Mouse (Mus musculus) lung, postnatal 10 days (tissue): Measurements from ENCODE around the gene Plcb2.

Experiments used
- DNase-seq: peaks from one replicate; pipeline ENCODE4 v3.0.0; 2021

The Plcb2 gene

GRCm38 (mm10) chr2:118709655-118710221 lies 18.5 kb downstream of the Plcb2 start:
- no peak for DNase-seq

- peak; percentile 36 for DNase-seq
Measured at GRCm38 (mm10) chr2:118708472-118708871, 19.8 kb downstream of the Plcb2 start.

GRCm38 (mm10) chr2:118706436-118706835 lies 21.8 kb downstream of the Plcb2 start:
- no peak for DNase-seq

- DNase-seq = no peak
Measured at GRCm38 (mm10) chr2:118703913-118704730, 24.1 kb downstream of the Plcb2 start, which contains the start of gene Ankrd63. TSS of gene Ankrd63 (minus strand) at chr2:118703963.

- DNase-seq = peak; percentile 69
Measured at GRCm38 (mm10) chr2:118702883-118703761, 25.1 kb downstream of the Plcb2 start.

GRCm38 (mm10) chr2:118701971-118702882 lies 26.0 kb downstream of the Plcb2 start:
- no peak for DNase-seq

DNA sequence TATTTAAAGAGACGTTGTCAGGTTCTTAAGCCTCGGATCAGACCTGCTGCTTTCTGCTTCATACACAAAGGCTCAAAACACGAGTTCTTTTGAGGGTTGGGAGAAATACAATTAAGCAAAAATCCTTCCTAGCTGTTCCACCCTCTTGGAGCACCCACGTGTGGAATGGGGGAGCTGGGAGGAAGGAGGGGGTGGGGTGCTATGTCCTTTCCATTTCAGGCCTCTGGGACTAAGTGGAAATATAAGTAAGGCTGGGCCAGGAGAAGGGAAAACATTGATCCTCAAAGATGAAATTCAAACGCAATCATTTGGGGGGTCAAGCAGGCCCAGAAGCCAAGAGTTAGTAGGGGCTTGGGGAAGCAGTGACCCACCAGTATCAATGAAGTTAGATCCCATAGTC lies 27.1 kb downstream of the Plcb2 start:
- DNase-seq = no peak

DNA sequence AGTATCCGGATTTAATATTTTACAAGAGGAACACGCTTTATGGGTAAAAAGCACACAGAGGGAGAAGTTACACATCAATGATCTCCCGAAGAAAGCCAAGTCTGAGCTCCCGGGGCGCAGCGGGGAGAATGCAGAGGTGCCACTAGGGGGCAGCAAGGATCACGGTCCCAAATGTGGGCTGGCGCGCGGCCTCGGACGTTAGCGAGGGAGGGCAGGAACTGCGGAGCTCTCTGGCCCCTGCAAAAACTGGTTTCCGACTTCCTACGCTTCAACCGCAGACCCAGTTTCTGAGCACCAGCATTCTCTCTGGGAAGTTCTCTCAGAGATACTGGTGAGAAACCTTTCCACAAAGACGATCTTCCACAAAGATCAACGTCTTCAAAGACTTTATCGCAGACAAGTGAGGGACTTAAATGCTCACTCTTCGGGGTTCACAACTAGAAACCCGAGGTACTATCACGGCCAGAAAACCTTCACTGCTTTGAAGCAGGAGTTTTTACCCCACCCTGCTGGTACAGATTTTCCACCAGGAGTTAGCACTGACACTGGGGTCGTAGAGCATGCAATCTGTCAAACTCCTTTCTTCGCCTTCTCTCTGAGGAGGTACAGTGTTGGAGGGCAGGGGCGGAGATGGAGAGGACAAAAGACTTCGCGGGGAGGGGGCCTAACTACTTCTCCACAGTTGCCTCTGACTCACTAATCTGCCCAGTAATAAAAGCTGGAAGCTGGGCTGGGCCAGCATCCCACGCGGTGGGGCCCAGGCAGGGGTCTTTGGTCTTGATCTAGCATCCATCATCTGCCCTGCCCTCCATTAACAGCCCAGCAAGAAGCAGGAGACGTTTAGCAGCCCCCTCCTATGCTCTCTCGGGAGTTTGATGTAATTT lies 27.8 kb downstream of the Plcb2 start:
- peak; percentile 92 for DNase-seq

- DNase-seq = no peak
Measured at GRCm38 (mm10) chr2:118697955-118698354, 30.3 kb downstream of the Plcb2 start.

- no peak for DNase-seq
Measured at GRCm38 (mm10) chr2:118697311-118697877, 30.8 kb downstream of the Plcb2 start.

- no peak for DNase-seq
Measured at GRCm38 (mm10) chr2:118696451-118697308, 31.6 kb downstream of the Plcb2 start.

GRCm38 (mm10) chr2:118695677-118696232 lies 32.5 kb downstream of the Plcb2 start:
- DNase-seq = peak; percentile 74

DNA sequence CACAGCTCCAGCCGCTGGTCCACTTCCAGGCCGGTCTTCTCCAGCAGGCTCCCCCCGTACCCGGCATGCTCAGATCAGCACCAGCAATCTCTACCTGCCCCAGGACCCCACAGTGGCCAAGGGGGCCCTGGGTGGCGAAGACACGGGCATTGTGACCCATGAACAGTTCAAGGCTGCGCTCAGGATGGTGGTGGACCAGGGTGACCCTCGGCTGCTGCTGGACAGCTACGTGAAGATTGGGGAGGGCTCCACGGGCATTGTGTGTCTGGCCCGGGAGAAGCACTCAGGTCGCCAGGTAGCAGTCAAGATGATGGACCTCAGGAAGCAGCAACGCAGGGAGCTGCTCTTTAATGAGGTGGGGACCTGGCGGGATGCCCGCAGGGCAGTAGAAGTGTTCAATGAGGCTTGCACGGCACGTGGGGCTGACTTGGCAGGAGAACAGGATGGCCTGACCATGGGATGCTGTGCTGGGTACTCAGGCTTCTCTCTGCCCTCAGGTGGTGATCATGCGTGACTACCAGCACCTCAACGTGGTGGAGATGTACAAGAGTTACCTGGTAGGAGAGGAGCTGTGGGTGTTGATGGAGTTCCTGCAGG lies 34.8 kb downstream of the Plcb2 start:
- no peak for DNase-seq

- no peak for DNase-seq
Measured at GRCm38 (mm10) chr2:118689875-118690274, 38.4 kb downstream of the Plcb2 start.

GRCm38 (mm10) chr2:118687791-118688190 lies 40.4 kb downstream of the Plcb2 start:
- no peak for DNase-seq

DNA sequence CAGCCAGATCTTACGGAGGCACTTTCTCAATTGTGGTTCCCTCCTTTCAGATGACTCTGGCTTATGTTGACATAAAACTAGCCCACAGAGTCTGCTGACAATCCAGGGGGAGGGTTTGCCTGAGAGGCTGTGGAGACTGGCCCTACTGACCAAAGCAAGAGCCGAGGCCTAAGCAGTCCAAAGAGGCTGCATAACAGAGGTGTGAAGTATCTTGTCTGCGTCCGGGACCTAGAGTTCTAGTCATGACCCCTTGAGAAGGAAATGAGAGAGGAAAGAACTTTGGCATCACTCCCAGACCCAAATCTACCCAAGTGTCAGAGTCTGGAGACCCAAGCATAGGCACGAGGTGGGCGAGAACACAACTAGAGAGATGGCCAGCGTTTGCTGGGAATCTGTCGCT lies 41.5 kb downstream of the Plcb2 start:
- no peak for DNase-seq

- no peak for DNase-seq
Measured at GRCm38 (mm10) chr2:118685088-118685487, 43.1 kb downstream of the Plcb2 start.

DNA sequence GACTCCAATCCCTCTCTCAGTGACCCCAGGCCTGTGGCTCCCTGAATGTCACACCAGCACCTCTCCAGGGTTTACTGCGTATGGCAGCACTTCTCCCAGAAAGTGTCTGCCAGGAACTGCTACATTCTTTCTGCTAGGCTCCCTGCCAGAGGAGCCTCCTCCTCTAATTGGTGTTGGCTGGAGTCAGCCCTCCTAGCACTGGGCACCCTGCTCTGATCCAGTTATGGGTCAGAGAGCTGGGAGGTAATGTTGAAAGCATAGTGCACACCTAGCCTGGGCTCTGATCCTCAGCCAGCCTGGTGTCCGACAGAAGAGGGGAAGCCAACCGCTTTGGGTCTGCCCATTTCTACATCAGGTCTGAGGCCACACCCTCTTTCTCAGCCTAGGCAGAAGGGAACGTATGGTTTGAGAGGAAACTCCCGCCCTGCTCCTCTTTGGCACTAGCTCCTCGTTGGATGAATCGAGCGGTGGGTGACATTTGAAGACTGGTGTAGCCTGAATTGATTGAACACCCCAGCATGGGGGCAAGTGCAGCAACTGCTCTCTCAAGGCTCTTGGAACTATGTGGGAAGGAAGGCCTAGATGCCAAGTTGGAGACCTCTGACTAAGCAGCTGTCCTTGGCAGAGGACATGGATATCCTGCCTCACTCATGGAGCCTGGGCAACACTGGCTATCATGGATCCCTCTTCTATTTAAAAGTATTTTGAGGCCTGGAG lies 45.5 kb downstream of the Plcb2 start:
- no peak for DNase-seq
